Mouse (Mus musculus) adrenal gland, postnatal 25 days (tissue): ENCODE data around the gene Fam76b. TPM values are rescaled to one million over a fixed set of nuclear protein-coding genes. Genes with fewer than 3 reads are reported as not detected.

Source experiments
- DNase-seq: peaks from one replicate; pipeline ENCODE4 v3.0.0; 2021; ENCODE audit warnings: mixed read lengths
- total RNA-seq: library from RNA; stranded (reverse); gene quantifications from 2 replicates; pipeline ENCODE4 v1.2.3, GENCODE M21; 2021

Gene Fam76b
- total RNA-seq, 1 experiment from 2014 or later, result 26.1 TPM

DNA sequence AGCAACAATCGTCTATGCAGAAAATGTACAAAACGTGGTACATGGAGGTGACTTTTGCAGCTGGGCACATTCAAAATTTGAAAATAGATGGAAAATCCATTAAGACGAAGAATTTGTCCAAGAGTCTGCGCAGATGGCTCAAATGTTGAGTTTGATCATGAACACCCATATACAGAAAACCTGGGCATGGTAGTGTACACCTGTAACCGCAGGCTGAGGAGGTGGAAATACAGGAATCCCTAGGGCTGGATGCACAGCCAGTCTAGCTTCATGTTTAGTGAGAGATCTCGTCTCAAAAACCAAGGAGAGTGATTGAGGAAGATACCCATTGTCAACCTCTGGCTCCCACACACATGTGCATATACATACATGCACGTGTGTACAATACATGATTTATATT is 44.1 kb downstream of the Fam76b start:
- no peak for DNase-seq

DNA sequence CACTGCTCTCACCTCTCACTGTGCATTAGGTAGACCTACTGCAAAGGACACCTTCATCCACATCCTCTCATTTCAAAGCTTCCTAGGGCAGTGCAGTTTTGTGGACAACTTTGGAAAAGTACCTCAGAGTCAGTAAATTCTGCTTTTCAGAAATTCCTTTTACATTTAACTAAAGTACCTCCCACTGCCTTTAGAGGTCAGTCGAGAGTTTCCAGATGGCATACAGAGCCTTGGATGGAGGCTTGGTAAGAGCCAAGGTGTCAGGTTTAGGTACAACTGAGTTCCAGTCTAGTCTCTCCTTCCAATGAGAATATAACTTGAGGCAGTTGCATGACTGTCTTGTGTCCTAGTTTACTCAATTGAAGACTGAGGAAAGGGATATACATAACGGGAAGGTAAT is 46.8 kb downstream of the Fam76b start:
- DNase-seq, result no peak

DNA sequence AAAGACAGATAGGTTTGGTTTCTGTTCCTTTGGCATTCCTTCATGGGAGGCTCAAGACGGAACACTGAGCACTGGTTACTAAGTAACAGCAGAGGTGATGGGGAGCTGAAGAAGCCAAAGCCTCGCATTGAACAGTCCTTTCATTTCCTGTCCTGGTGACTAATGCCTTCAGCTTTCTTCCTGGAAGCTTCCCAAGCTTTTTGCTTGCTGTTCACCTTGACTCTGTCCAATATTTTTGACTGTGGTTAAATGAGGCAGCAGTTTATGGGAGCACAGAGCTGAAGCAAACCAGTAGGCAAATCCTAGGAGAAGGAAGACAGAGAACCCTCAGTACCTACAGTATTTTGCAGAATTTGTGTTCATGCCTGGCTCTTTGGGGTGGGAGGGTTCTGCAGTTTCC is 47.8 kb downstream of the Fam76b start:
- no peak for DNase-seq

DNA sequence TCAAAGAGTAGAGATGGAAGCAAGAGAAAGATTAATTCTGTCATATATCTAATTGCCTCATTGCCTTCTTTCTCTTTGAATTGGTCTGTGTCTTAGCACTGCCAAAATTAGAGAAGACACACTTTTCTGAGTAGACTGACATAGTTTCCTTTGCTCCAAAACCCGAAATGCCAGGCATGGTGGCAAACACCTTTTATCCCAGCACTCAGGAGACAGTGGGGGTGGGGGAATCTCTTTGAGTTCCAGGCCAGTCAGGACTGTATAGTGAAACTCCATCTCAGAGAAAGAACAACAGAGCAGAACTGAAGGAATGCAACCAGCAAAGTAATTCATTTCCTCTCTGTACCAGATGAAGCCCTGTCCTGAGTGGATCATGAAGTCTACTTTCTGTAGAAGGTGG is 53.2 kb downstream of the Fam76b start:
- no peak for DNase-seq

DNA sequence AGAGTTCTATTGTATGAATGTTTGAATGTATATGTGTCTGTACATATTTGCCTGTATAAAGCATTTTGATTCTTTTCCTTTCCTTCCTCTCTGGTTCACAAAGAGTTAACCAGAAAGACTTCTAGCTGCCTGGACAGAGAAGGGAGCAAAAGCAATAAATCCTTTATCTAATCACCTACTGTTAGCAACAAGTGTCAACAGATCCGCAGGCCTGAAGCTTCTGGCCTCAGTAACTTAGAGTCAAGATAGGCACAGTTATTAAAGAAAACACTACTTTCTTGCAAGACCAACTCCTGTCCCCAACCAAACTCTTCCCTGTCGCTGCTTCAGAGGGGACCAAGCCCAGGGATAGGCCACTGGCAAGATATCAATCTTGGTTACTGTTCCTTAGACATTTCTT is 55.0 kb downstream of the Fam76b start:
- no peak for DNase-seq

DNA sequence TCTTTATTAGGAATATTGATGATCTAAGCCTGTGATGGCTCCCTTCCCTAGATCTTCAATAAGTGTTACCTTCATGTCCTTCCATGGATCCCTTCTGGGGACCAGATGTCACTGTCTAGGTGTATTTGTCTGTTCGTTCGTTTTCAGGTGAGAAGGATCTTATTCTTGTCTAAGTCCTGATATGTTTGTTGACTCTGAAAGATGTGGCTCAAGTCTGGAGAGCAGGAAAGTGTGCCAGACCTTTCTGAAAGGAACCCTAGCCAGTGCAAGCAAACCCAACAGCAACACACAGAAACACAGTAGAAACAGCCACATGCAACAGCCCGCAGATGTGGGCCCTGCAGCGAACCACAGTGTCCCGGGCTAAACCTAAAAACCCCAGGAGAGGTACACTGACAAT is 61.5 kb downstream of the Fam76b start:
- DNase-seq, result no peak

DNA sequence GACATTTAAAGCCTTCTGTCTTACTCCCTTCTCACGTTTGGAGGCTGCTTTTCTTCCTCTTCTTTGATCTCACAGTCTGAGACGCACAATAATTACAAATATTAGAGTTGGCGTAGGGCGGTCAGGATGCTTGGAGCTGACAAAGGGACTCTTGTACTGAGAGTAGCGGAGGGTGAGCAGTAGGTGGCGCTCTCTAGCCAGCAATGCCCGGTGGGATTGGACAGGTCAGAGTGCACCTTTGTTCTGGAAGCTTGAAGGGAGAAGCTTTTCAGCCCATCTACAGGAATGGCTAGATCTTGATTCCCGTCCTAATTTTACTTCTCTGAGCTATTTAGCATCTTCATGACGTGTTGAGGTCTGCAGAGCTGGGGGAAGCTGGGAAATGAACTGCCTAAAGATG is 62.1 kb downstream of the Fam76b start:
- DNase-seq, result peak; percentile 82

DNA sequence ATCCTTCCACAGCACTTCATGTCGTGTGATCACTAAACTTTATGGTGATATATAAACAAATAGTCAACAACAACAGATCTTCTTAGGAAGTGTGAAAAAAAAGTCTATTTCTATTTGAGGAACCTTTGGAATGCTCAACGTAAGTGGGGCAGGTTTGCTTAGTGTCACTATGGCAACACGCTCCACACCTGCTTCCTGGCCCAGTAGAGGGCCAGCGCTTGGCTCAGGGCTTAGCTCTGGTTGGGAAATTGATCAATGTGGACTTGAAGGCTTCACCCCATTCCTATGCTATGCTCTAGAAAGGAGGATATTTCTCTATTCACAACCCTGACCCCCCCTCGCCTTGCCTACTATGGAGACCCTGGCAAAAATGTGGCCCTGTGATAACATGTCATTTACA is 62.7 kb downstream of the Fam76b start:
- no peak for DNase-seq

DNA sequence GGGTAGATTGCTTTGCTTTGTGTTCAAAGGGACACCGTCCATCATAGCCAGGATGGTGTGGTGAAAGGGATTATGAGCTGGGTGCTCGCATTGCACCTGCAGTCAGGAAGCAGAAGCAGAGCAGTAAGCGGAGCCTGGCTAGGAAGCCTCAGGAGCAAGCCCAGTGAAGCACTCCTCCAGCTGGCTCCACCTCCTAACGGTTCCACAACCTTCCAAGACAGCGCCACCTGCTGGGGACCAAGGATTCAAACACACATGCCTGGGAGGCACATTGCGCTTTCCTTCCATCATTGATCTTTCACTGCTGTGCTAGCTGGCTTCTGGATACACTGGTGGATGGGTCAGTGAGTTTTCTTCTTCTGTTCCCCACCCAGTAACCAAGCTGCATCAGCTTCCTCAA is 64.4 kb downstream of the Fam76b start:
- no peak for DNase-seq

DNA sequence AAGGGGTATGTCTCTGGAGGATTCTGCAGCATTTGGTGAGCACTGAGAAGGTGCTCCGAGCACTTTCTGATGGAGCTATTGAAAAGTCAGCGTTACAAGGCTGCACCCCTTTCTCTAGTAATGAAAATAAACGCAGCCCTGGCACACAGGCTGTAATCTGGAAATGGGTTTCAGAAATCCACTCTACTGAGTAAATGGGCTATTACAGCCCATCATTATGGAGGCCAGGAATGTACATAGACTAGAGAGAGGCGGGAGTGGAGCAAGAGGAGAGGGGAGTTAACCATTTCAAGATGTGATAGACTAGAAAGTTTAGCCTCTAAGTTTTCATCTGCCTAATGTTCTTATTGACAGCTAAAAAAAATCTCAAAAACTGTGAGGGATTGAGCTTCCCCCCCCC is 65.5 kb downstream of the Fam76b start:
- DNase-seq, result no peak

DNA sequence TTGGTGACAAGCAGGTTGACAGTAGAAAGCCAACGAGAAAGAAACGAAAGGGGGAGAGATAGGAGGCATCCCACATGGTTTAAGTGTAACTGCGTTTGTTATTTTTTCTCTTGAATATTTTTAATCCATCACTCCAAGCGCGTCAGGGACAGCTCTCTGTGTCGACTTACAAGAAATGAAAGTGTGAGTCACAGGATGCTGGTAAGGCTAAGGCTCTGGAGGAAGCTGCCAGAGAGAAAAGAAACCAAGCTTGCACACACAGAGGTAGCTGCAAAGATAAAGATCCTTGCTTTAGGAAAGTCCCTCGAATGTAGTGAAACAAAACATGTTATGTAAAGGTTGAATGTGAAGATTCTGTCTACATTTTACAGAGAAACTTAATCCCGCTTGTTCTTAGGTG is 67.0 kb downstream of the Fam76b start:
- no peak for DNase-seq

DNA sequence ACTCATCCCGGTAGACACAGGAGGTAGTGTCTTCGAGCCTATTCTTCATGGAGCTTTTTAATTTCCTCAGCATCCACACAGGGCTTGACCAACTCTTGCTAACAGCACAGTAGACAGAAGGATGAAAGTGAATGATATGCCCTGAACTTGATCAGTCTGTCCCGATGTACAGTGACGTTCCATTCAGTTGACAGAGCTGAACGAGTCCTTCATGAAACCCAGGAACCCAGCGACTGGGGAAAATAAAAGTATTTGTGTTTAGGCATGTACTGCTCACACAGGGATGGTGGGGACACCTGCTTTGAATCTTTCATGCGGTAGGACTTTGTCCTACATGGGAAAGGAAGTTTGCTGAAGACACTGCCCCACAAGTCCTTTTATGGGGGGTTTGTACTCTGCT is 67.4 kb downstream of the Fam76b start:
- DNase-seq, result no peak

DNA sequence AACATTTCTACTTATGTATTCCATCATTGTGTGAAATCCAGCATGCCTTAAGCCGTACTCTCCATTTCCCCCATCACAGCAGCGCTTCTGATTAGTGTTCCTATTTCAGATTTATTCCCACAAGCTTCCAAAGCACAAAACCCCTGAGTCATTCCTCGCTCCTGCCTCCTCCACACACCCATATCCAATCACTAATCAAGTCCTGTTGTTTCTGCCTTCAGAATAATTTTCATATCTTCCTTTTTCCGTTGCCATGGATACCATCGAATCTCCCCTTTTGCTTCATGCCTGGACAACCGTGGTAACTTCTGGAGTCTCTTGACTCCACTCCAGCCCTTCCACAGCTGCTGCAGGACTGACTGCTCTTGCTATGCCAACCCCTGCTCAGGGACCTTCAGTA is 68.5 kb downstream of the Fam76b start:
- DNase-seq, result no peak

DNA sequence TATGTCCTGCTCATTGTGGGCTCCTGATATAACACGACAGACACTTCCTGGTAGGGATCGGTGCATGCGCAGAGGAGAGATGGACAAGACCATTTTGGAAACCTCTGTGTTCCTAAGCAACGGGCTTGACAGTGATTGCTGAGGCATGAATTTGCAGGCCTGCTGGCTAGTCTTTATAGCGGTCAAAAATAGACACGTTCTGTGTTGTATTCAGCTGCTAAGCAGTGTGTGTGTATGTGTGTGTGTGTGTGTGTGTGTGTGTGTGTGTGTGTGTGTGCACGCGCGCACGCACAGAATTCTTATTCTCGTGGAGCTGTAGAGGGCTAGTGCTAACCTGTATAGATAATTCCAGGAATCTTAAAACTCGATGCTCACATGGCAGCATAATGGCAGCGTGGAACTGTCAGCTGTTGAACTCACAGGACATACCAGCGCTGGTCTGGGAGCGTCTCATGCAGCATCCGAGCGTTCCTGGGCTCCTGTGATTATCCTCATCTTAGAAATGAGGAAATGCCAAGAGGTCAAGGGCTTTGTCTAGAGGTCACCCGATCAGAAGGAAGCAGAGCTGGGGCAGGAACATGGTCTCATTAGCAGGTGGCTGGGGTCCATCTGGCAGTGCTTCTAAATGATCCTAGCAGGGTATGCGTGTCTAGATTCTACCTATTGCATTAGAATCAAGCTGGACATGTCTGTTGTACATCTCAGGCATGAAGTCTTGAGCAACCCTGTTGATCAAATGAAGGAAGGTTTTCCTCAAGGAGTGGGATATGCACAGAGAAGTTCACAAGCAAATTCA is 71.2 kb downstream of the Fam76b start:
- no peak for DNase-seq

DNA sequence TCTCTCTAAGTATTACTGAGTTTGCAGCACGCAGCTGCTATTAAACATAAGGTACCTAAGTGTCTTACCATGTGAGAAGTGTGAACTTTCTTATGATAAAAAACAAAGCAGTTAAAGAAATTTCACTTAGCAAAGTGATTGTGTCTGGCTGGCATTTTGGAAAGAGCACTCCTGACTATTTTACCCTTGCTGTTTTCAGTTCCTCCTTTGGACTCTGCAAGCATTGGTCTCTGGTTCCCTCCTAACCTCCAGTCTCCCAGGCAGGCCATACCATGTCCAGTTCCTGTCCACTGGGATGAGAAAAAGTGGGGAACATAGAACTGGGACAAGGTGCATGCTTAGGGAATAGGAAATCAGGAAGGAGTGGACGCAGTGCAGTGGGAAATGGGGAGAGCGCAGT is 74.5 kb downstream of the Fam76b start:
- no peak for DNase-seq

DNA sequence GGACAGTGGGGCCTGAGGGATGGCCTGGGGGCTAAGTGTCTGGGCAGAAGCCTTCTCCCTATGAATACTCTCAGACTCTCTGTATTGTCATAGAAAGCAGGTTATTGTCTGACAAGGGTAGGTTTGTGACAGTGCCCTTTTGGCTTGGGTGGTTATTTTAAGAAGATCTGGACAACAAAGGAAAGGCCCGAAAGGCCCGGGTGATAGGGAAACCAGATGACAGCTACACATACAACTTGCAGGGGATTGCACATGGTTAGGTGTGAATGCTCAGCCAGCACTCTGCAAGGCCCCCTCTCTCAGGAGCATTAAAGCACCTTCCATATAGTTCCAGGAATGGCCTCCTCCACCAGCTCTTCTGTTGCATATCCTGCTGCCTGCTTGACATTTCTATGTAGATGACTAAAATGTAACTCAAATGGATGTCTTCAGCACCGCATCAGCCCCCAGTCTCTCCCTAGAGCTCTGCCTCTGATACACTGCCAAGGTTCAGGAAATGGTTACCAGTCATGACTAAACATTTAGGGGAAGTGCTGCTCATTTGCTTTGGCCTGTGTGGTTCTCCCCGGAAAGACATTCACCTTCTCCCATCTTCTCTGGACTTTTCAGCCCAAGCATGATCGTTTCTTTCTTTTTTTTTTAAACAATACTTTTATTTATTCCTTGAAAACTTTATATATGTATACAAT is 76.7 kb downstream of the Fam76b start:
- no peak for DNase-seq

Other genes with a start within 250 kb of the Fam76b start
- gene Mtmr2, start 79.3 kb upstream of the Fam76b start, total RNA-seq, result 63.4 and 63.7 TPM in 2 replicates
- 20.1 and 25.2 TPM in 2 replicates for gene Cep57, start 609 bp upstream of the Fam76b start, total RNA-seq